Mouse (Mus musculus): Measurements from ENCODE around the gene Myl4.
"Not testable (repeated sequence)": the region's sequence is repeated elsewhere in the genome, so short reads cannot be mapped to it uniquely, and the experiment has no call there.

The Myl4 gene

GRCm38 (mm10) chr11:104550406-104550974, at the start of gene Myl4, which contains the start of gene Cdc27:
TSS of gene Myl4 (plus strand) at chr11:104550663.
TSS of gene Cdc27 (minus strand) at chr11:104550620.
- DNase-seq = peak; percentile 99

GRCm38 (mm10) chr11:104508455-104508854, 42.0 kb upstream of the Myl4 start:
- no peak for DNase-seq

GRCm38 (mm10) chr11:104510606-104511005, 39.9 kb upstream of the Myl4 start:
- peak; percentile 49 for DNase-seq

- DNase-seq = no peak
These were observed 38.0 kb upstream of the Myl4 start for GRCm38 (mm10) chr11:104512436-104512835.

- no peak for DNase-seq
These were observed 24.5 kb upstream of the Myl4 start for GRCm38 (mm10) chr11:104525935-104526334.

GRCm38 (mm10) chr11:104536843-104537242, 13.6 kb upstream of the Myl4 start:
- DNase-seq = no peak

- no peak for DNase-seq
These were observed 12.4 kb upstream of the Myl4 start for GRCm38 (mm10) chr11:104537945-104538555.

- no peak for DNase-seq
These were observed 10.7 kb upstream of the Myl4 start for GRCm38 (mm10) chr11:104539811-104540210.

GRCm38 (mm10) chr11:104543337-104543736, 7.1 kb upstream of the Myl4 start:
- not testable (repeated sequence) for DNase-seq

GRCm38 (mm10) chr11:104544507-104544906, 6.0 kb upstream of the Myl4 start:
- no peak for DNase-seq

GRCm38 (mm10) chr11:104547502-104547901, 3.0 kb upstream of the Myl4 start:
- no peak for DNase-seq

- peak; percentile 74 for DNase-seq
These were observed 741 bp upstream of the Myl4 start for GRCm38 (mm10) chr11:104549438-104550405.

GRCm38 (mm10) chr11:104558065-104558464, 7.6 kb downstream of the Myl4 start:
- DNase-seq = no peak

- no peak for DNase-seq
These were observed 8.4 kb downstream of the Myl4 start for GRCm38 (mm10) chr11:104558651-104559403.

GRCm38 (mm10) chr11:104560971-104561370, 10.5 kb downstream of the Myl4 start:
- DNase-seq = no peak

GRCm38 (mm10) chr11:104563496-104563895, 13.0 kb downstream of the Myl4 start:
- DNase-seq = no peak

GRCm38 (mm10) chr11:104565172-104565571, 14.7 kb downstream of the Myl4 start:
- DNase-seq = no peak

- no peak for DNase-seq
These were observed 15.6 kb downstream of the Myl4 start for GRCm38 (mm10) chr11:104566097-104566496.

- DNase-seq = no peak
These were observed 16.3 kb downstream of the Myl4 start for GRCm38 (mm10) chr11:104566796-104567195.

- DNase-seq = no peak
These were observed 17.3 kb downstream of the Myl4 start for GRCm38 (mm10) chr11:104567736-104568135.

- DNase-seq = peak; percentile 56
These were observed 17.9 kb downstream of the Myl4 start for GRCm38 (mm10) chr11:104568326-104568725.

GRCm38 (mm10) chr11:104570515-104570914, 20.1 kb downstream of the Myl4 start:
- not testable (repeated sequence) for DNase-seq

- peak; percentile 46 for DNase-seq
These were observed 20.9 kb downstream of the Myl4 start for GRCm38 (mm10) chr11:104571373-104571772.
